Mouse (Mus musculus): ENCODE measurements around the gene Suv39h1.
A peak's percentile ranks its signal among the peaks of the same experiment; 100 is the strongest.

The Suv39h1 gene

DNA sequence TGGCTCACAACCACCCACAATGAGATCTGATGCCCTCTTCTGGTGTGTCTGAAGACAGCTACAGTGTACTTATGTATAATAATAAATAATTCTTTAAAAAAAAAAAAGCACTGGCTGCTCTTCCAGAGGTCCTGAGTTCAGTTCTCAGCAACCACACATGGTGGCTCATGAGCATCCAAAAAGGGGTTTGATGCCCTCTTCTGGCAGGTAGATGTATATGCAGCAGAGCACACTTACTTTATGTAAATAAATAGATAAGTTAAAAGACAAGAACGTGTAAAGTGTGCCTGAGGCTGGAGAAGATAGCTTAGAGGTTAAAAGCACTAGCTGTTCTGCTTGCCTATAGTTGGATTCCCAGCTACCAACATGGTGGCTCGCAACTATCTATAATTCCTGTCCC lies 49.8 kb downstream of the Suv39h1 start:
- DNase-seq: no peak

DNA sequence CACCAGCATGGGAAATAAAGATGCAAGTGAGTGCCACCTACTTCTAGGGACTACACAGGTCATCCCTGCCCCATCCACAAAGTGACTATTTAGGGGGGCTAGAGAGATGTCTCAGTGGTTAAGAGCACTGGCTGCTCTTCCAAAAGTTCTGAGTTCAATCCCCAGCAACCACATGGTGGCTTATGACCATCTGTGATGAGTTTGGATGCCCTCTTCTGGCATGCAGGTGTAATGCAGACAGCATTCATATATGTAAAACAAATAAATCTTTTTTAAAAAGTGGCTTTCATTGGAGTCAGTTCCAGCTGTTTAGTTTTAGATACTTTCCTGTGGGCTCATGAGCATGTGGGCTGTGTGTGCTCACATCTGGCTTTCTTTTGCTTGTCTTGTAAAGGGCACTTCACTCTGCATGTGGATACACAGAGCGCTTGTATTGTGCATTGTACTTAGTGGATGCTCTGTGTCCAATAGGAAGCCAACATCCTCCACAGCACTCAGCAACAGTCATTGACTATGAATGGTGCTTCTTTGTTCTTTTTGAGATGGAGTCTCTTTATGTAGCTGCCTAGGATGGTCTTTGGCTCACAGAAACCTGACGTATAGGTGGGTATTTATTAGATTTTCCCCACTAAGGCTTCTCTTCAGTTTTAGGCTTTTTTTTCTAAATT lies 54.3 kb downstream of the Suv39h1 start:
- no peak for DNase-seq

DNA sequence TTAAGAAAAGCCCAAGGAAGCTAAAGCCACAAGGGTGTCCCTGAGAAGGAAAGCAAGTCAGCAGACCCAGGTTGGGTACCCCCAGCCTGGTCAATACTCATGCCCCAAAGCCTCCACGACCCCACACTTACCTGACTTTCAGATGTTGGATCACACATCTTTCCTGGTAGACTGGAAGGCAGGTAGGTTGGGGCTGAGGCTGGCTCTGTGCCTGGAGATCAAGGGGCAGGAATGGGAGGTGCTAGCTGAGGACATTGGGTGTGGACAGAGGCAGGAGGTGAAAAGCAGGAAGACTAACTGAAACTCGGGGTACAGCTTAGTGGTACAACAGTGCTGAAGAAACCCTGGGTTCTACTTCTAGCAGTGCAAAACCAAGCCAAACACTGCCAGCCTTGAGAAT lies 56.3 kb downstream of the Suv39h1 start, which contains the start of gene Glod5:
Gene Glod5, minus strand, starts transcription at position 207 of the 400 bp plus-strand sequence.
- DNase-seq: no peak

DNA sequence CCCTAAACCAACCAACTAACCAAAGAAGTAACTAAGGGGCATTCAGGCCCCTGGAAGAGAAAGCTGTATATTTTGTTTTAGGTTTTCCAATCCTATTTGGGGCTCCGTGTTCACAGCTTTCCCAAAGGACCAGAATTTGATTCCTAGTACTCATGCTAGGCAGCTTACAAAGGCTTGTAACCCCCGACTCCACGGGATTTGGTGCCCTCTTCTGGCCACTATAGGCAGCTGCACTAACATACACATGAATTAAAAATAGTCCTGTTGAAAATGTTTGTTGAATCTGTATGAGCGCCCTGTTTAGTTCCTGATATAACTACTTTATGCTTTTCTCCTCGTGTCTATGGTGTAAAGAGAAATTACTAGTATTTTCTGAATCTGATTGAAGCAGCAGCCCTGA lies 57.4 kb downstream of the Suv39h1 start:
- peak; percentile 68 for DNase-seq

DNA sequence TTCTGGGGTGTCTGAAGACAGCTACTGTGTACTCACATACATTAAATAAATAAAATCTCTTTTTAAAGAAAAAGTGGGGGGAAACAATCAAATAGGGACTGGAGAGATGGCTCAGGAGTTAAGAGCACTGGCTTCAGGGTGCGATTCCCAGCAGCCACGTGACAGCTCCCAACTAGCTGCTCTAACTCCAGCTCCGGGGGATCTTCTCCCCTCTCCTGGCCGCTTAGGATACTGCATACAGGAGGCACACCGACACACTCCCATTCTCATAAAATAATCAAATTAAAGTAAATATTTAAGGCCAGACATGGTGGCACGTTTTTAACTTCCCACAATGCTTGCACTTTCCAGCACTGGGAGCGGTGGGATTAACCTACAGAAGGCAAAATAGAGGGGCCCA lies 58.9 kb downstream of the Suv39h1 start:
- DNase-seq: peak; percentile 29

DNA sequence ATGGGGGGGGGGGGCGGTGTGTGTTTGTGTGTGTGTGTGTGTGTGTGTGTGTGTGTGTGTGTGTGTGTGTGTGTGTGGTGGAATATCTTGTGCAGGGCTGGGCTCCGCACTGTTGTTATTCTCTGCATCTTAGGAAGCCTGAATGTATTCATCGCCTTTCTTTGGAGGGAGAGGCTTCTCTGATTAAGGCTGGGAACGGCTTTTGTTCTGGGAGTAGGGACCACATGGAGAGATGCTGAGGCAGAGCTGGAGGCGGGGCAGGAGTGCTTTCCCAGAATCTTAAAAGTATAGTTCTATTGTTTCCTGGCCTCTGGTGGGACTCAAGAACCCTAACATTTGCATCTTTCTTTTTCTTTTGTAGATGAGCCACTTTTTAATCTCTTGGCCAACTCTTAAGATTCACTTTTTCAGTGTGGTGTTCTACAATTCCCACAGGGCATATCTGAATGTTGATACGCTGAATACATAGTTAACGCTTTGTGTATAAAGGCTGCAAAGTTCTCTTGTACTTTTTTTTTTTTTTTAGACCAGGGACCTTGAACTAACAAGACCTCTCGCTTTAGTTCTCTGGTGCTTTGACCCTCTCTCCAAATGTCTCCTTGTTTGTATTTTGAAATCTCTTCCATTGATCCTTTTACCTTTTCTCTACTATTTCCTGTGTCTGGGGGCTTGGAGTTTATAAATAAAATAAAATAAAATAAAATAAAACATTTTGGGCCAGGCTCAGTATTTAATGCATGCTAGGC lies 60.8 kb downstream of the Suv39h1 start:
- peak; percentile 54 for DNase-seq

DNA sequence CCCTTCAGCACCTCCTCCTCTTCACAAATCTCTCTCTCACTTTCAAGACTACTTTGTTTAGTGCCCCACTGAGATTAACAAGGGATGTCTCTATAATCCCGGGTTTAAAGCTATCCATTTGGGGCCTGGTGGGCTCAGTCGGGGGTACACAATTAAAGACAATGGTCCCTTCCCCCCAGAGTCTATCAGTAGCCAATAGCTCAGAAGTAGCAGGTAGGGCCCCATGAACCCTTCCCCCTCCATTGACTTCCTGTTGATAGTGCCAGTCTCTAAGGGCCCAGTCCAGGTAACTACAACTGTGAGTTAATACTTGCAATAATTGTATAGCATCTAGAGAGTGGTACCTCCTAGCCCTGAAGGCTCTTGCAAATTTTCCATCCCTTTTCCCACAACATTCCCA lies 61.4 kb downstream of the Suv39h1 start:
- no peak for DNase-seq
